Mouse (Mus musculus): Measurements from ENCODE around the gene Polr1b. TPM values are rescaled to one million over a fixed set of nuclear protein-coding genes. Genes with fewer than 3 reads are reported as not detected.
A peak's percentile ranks its signal among the peaks of the same experiment; 100 is the strongest.

The Polr1b gene
- polyA plus RNA-seq, 1 experiment from 2014 or later = 12.1 TPM

DNA sequence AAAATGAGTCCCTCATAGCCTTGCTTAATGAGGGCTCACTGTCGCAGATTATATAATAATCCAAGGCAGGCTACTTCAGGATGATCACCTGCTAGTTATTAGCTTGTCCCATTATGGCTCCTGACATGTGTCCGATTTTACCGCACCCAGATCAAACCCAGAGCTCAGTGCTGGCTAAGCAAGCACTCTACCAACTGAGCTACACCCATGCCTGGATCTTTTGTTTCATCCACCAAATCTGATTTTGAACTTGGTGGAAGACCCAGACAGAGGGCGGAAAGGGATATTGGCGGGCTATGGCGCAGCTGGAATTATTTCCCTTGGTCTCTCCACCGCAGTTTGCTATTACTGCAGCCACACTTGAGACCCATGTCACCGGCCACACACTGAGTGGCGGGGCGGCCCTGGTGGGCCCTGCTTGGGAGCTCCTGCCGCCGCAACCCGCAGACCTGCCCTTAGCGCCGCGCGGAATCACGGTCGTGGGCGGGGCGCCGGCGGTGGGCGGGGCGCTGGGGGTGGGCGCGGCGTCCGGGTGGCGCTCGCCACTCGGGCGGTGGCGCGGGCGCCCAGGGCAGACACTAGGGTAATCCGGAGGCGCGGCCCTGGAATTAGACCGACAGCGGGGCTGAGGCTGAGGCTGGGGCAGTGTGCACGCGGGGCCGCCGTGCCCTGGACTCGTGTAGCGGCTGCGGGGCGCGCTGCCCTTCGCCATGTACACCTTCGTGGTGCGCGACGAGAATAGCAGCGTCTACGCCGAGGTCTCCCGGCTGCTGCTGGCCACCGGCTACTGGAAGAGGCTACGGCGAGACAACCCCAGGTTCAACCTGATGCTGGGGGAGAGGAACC, 35.1 kb upstream of the Polr1b start, which contains the start of gene Ttl:
Gene Ttl, plus strand, starts transcription at position 506 of the 846 bp plus-strand sequence.
- ATAC-seq (ENCODE audit: insufficient number of reproducible peaks, insufficient read depth, low FRiP score, low read depth) = peak; percentile 91
- Histone ChIP-seq H3K27ac (replicated peaks in 1 of 2; ENCODE audit: control insufficient read depth in 1 of 2, insufficient read depth in 1 of 2, low read depth in 2 of 2, low read length in 2 of 2) (peak within 1 kb of the TSS; percentile 20 to 40; a peak in 2 of 4 replicates), H3K27me3 (ENCODE audit: control insufficient read depth, insufficient read depth, low read length) (no peaks in the 10 kb centered on the region), H3K36me3 (ENCODE audit: control insufficient read depth, insufficient read depth, low read length) (0 out of 2 replicates have a peak, but pooled peaks cover 5% of the 10 kb centered on the region), H3K4me1 (ENCODE audit: control insufficient read depth in 2 of 2, insufficient read depth in 2 of 2, low read length in 2 of 2) (peaks cover 3 to 10% of the 10 kb centered on the region in 2 experiments; a peak in 3 of 4 replicates), H3K4me2 (ENCODE audit: low read length) (peak within 1 kb of the TSS; percentile 82), H3K9me3 (ENCODE audit: control insufficient read depth, low read length) (no peaks in the 10 kb centered on the region), H3K9ac (ENCODE audit: low read length) (peak within 1 kb of the TSS; percentile 82), H3K4me3 (ENCODE audit: control insufficient read depth in 1 of 2, insufficient read depth in 1 of 2, low read depth in 1 of 2, low read length in 2 of 2) (peak within 1 kb of the TSS; percentile 76 to 85)
- WGBS = 1% methylated on average over 60 of the region's 62 CpGs

DNA sequence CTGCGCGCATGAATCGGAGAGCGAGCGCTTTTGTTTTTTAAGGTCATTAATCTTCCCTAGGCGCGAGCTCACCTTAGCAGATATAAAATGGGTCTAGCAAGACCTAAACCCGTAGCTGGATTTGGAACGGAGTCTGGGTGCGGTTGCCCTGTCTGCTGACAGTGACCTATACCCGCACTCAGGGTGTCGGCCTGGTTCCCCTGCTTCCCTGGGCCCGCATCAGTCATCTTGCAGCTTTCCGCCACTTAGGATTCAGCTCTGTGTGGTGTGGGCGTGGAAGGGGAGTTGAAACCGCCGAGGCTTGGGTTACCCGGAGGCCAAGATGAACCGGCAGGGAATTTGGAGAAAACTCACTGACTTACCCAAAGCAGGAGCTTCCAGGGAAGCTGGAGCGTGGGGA, 34.5 kb upstream of the Polr1b start:
- ATAC-seq (ENCODE audit: insufficient number of reproducible peaks, insufficient read depth, low FRiP score, low read depth) = no peak; the same call in 1 of the 2 replicates
- Histone ChIP-seq H3K9ac (ENCODE audit: low read length) (peak overlapping the region; percentile 82), H3K36me3 (ENCODE audit: control insufficient read depth, insufficient read depth, low read length) (0 out of 2 replicates have a peak, but pooled peaks cover 5% of the 10 kb centered on the region), H3K9me3 (ENCODE audit: control insufficient read depth, low read length) (no peaks in the 10 kb centered on the region), H3K27me3 (ENCODE audit: control insufficient read depth, insufficient read depth, low read length) (no peaks in the 10 kb centered on the region), H3K4me2 (ENCODE audit: low read length) (peak overlapping the region; percentile 82), H3K4me1 (ENCODE audit: control insufficient read depth in 2 of 2, insufficient read depth in 2 of 2, low read length in 2 of 2) (peaks cover 3 to 10% of the 10 kb centered on the region in 2 experiments; a peak in 3 of 4 replicates), H3K4me3 (ENCODE audit: control insufficient read depth in 1 of 2, insufficient read depth in 1 of 2, low read depth in 1 of 2, low read length in 2 of 2) (peak overlapping the region; percentile 76 to 85), H3K27ac (replicated peaks in 1 of 2; ENCODE audit: control insufficient read depth in 1 of 2, insufficient read depth in 1 of 2, low read depth in 2 of 2, low read length in 2 of 2) (peak overlapping the region; percentile 20 to 40; a peak in 2 of 4 replicates)
- under 1% methylated on average over 20 of the region's 20 CpGs for WGBS

DNA sequence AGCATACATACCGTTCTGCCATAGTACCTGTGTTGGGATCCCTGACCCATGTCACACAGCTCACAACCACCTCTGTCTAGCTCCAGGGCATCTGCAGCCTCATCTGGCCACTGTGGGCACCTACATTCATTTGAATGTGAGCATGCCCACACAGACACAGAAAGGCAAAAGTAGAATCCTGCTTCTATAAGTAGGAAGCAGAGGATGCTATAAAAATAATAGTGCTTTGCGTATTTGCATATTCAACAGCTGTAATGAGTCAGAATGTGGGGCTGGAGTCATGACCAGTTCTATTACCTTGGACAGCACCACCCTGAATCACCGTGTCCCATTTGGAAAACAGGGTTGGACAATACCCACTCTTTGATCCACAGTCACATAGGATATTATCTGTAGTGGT, 30.5 kb upstream of the Polr1b start:
- no peak for ATAC-seq (ENCODE audit: insufficient number of reproducible peaks, insufficient read depth, low FRiP score, low read depth)
- 75% methylated on average over 3 of the region's 3 CpGs for WGBS
- Histone ChIP-seq H3K27me3 (ENCODE audit: control insufficient read depth, insufficient read depth, low read length) (no peaks in the 10 kb centered on the region), H3K9ac (ENCODE audit: low read length) (no peak overlapping the region), H3K27ac (replicated peaks in 1 of 2; ENCODE audit: control insufficient read depth in 1 of 2, insufficient read depth in 1 of 2, low read depth in 2 of 2, low read length in 2 of 2) (no peak overlapping the region), H3K36me3 (ENCODE audit: control insufficient read depth, insufficient read depth, low read length) (0 out of 2 replicates have a peak, but pooled peaks cover 5% of the 10 kb centered on the region), H3K4me2 (ENCODE audit: low read length) (no peak overlapping the region), H3K9me3 (ENCODE audit: control insufficient read depth, low read length) (no peaks in the 10 kb centered on the region), H3K4me3 (ENCODE audit: control insufficient read depth in 1 of 2, insufficient read depth in 1 of 2, low read depth in 1 of 2, low read length in 2 of 2) (no peak overlapping the region), H3K4me1 (ENCODE audit: control insufficient read depth in 2 of 2, insufficient read depth in 2 of 2, low read length in 2 of 2) (peaks cover 3 to 9% of the 10 kb centered on the region in 2 experiments; a peak in 3 of 4 replicates)

DNA sequence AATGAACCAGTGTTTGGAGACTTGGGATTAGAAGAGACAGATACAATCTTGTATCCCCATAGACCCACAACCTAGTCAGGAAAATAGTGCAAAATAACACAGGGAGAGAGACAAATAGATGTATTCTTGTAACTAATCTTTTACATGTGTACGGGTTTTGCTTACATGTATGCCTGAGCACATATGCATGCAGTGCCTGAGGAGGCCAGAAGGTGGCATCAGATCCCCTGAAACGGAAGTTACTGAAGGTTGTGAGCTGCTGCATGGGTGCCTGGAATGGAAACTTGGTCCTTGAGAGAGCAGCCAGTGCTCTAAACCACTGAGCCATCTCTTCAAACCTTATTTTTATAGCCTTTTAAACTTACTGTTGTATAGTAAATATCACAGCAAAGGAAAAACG, 22.5 kb upstream of the Polr1b start:
- H3K9me3 ChIP-seq (ENCODE audit: control insufficient read depth, low read length) = no peaks in the 10 kb centered on the region
- no peak overlapping the region for H3K9ac ChIP-seq (ENCODE audit: low read length)
- H3K36me3 ChIP-seq (ENCODE audit: control insufficient read depth, insufficient read depth, low read length) = peaks cover 33% of the 10 kb centered on the region
- no peak overlapping the region for H3K27ac ChIP-seq (replicated peaks in 1 of 2; ENCODE audit: control insufficient read depth in 1 of 2, insufficient read depth in 1 of 2, low read depth in 2 of 2, low read length in 2 of 2)
- 83% methylated on average over 3 of the region's 3 CpGs for WGBS
- no peak overlapping the region for H3K4me3 ChIP-seq (ENCODE audit: control insufficient read depth in 1 of 2, insufficient read depth in 1 of 2, low read depth in 1 of 2, low read length in 2 of 2)
- H3K4me1 ChIP-seq (ENCODE audit: control insufficient read depth in 2 of 2, insufficient read depth in 2 of 2, low read length in 2 of 2) = no peaks in the 10 kb centered on the region
- ATAC-seq (ENCODE audit: insufficient number of reproducible peaks, insufficient read depth, low FRiP score, low read depth) = no peak
- H3K4me2 ChIP-seq (ENCODE audit: low read length) = no peak overlapping the region
- no peaks in the 10 kb centered on the region for H3K27me3 ChIP-seq (ENCODE audit: control insufficient read depth, insufficient read depth, low read length)

DNA sequence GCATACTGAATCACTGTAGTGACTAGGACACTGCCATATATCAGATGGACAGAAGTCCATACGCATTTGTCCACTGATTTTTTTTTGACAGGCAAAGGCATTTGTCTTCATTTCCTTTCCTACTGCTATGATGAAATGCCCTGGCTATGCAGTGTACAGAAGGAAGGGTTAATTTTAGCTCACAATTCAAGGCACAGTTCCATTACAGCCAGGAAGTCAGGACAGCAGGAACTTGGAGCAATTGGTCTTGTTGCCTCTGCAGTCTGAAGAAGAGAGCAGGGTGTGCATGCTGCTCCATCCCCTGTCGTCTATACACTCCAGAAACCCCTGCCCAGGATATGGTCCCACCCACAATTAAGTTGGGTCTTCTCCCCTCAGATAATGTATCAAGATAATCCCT, 21.6 kb upstream of the Polr1b start:
- 69% methylated on average over 2 of the region's 2 CpGs for WGBS
- no peaks in the 10 kb centered on the region for H3K27me3 ChIP-seq (ENCODE audit: control insufficient read depth, insufficient read depth, low read length)
- no peak overlapping the region for H3K4me2 ChIP-seq (ENCODE audit: low read length)
- H3K27ac ChIP-seq (replicated peaks in 1 of 2; ENCODE audit: control insufficient read depth in 1 of 2, insufficient read depth in 1 of 2, low read depth in 2 of 2, low read length in 2 of 2) = 0 out of 4 replicates have a peak overlapping the region, but pooled peaks of 1 of the 2 experiments have one; percentile 10
- H3K4me1 ChIP-seq (ENCODE audit: control insufficient read depth in 2 of 2, insufficient read depth in 2 of 2, low read length in 2 of 2) = no peaks in the 10 kb centered on the region
- no peak for ATAC-seq (ENCODE audit: insufficient number of reproducible peaks, insufficient read depth, low FRiP score, low read depth)
- no peaks in the 10 kb centered on the region for H3K9me3 ChIP-seq (ENCODE audit: control insufficient read depth, low read length)
- H3K9ac ChIP-seq (ENCODE audit: low read length) = no peak overlapping the region
- no peak overlapping the region for H3K4me3 ChIP-seq (ENCODE audit: control insufficient read depth in 1 of 2, insufficient read depth in 1 of 2, low read depth in 1 of 2, low read length in 2 of 2)
- peaks cover 33% of the 10 kb centered on the region for H3K36me3 ChIP-seq (ENCODE audit: control insufficient read depth, insufficient read depth, low read length)

DNA sequence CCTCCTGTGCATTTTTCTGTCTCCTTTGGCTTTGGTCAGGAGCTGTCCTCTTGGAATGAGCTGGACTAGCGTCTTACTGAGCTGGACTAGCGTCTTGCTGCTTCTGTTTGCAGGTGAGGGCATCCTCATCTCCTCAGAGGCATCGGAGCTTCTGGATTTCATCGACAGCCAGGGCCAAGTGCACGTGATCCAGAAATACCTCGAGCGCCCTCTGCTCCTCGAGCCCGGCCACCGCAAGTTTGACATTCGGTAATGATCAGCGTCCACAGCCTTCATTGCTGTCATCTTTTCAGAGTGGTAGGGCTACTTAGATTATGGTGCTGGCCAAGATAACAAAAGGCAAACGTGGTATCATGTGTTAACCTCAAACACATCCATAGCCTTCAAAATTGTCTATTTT, 19.7 kb upstream of the Polr1b start:
- Histone ChIP-seq H3K4me1 (ENCODE audit: control insufficient read depth in 2 of 2, insufficient read depth in 2 of 2, low read length in 2 of 2) (no peaks in the 10 kb centered on the region), H3K36me3 (ENCODE audit: control insufficient read depth, insufficient read depth, low read length) (peaks cover 42% of the 10 kb centered on the region), H3K27me3 (ENCODE audit: control insufficient read depth, insufficient read depth, low read length) (no peaks in the 10 kb centered on the region), H3K9ac (ENCODE audit: low read length) (no peak overlapping the region), H3K9me3 (ENCODE audit: control insufficient read depth, low read length) (no peaks in the 10 kb centered on the region), H3K27ac (replicated peaks in 1 of 2; ENCODE audit: control insufficient read depth in 1 of 2, insufficient read depth in 1 of 2, low read depth in 2 of 2, low read length in 2 of 2) (no peak overlapping the region), H3K4me3 (ENCODE audit: control insufficient read depth in 1 of 2, insufficient read depth in 1 of 2, low read depth in 1 of 2, low read length in 2 of 2) (no peak overlapping the region), H3K4me2 (ENCODE audit: low read length) (no peak overlapping the region)
- ATAC-seq (ENCODE audit: insufficient number of reproducible peaks, insufficient read depth, low FRiP score, low read depth) = no peak
- 46% methylated on average over 13 of the region's 13 CpGs for WGBS

DNA sequence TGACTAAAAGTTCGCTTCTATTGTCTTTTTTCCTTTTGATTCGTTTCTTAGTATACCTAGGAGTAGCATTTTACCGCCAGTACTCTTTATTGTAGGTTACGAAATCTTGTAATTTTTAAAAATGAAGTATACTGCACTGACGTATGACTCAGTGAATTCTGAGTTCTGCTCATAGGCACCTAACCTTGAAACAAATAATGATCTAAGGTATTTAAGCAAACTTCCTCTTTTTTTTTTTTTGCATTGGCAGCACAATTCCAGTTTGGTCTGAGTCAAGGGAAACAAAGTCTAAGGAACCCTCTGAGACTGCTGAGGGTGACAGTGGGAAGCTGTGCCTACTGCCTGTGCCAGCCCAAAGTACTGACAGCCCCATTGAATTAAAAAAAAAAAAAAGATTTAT, 17.3 kb upstream of the Polr1b start:
- Histone ChIP-seq H3K4me3 (ENCODE audit: control insufficient read depth in 1 of 2, insufficient read depth in 1 of 2, low read depth in 1 of 2, low read length in 2 of 2) (no peak overlapping the region), H3K4me1 (ENCODE audit: control insufficient read depth in 2 of 2, insufficient read depth in 2 of 2, low read length in 2 of 2) (no peaks in the 10 kb centered on the region), H3K9me3 (ENCODE audit: control insufficient read depth, low read length) (no peaks in the 10 kb centered on the region), H3K36me3 (ENCODE audit: control insufficient read depth, insufficient read depth, low read length) (peaks cover 40% of the 10 kb centered on the region), H3K27me3 (ENCODE audit: control insufficient read depth, insufficient read depth, low read length) (no peaks in the 10 kb centered on the region), H3K4me2 (ENCODE audit: low read length) (no peak overlapping the region), H3K27ac (replicated peaks in 1 of 2; ENCODE audit: control insufficient read depth in 1 of 2, insufficient read depth in 1 of 2, low read depth in 2 of 2, low read length in 2 of 2) (no peak overlapping the region), H3K9ac (ENCODE audit: low read length) (no peak overlapping the region)
- ATAC-seq (ENCODE audit: insufficient number of reproducible peaks, insufficient read depth, low FRiP score, low read depth) = no peak
- 90% methylated on average over 5 of the region's 5 CpGs for WGBS

All from heart, embryonic 14.5 days (tissue).